Mouse (Mus musculus) T-cell, adult 2 months (primary cell): ENCODE measurements at regions not wholly inside any gene's neighbourhood (a gene's known extent, or its start where the extent isn't known, plus 50 kb on each side); places are given as distances from the start of the nearest gene placed in this dataset.

ENCODE experiments used
- DNase-seq: peaks from one replicate; pipeline ENCODE4 v3.0.0; 2022; ENCODE audit warnings: low spot score

- DNase-seq: no peak
Measured at GRCm38 (mm10) chr1:183865111-183865510, 148.0 kb upstream of the Dusp10 start.

GRCm38 (mm10) chr1:183865586-183865985 lies 147.5 kb upstream of the Dusp10 start:
- no peak for DNase-seq

- DNase-seq: no peak
Measured at GRCm38 (mm10) chr1:183868965-183869364, 144.1 kb upstream of the Dusp10 start.

- no peak for DNase-seq
Measured at GRCm38 (mm10) chr1:183895936-183896335, 117.2 kb upstream of the Dusp10 start.

GRCm38 (mm10) chr1:183898091-183898490 lies 115.0 kb upstream of the Dusp10 start:
- DNase-seq: no peak

- no peak for DNase-seq
Measured at GRCm38 (mm10) chr1:183904564-183904963, 108.5 kb upstream of the Dusp10 start.

GRCm38 (mm10) chr1:183905345-183906142 lies 107.6 kb upstream of the Dusp10 start:
- no peak for DNase-seq

GRCm38 (mm10) chr1:183917656-183918055 lies 95.4 kb upstream of the Dusp10 start:
- no peak for DNase-seq

GRCm38 (mm10) chr1:183921262-183921661 lies 91.8 kb upstream of the Dusp10 start:
- DNase-seq: no peak

- no peak for DNase-seq
Measured at GRCm38 (mm10) chr1:183928539-183928938, 84.6 kb upstream of the Dusp10 start.

GRCm38 (mm10) chr1:183930363-183930982 lies 82.6 kb upstream of the Dusp10 start:
- DNase-seq: no peak

- DNase-seq: no peak
Measured at GRCm38 (mm10) chr1:183931141-183931540, 82.0 kb upstream of the Dusp10 start.

GRCm38 (mm10) chr1:183933845-183934244 lies 79.3 kb upstream of the Dusp10 start:
- no peak for DNase-seq

GRCm38 (mm10) chr1:183937166-183937565 lies 75.9 kb upstream of the Dusp10 start:
- DNase-seq: peak; percentile 16

- no peak for DNase-seq
Measured at GRCm38 (mm10) chr1:183938361-183938760, 74.7 kb upstream of the Dusp10 start.

- no peak for DNase-seq
Measured at GRCm38 (mm10) chr1:183940706-183941105, 72.4 kb upstream of the Dusp10 start.

GRCm38 (mm10) chr1:183946241-183946640 lies 66.9 kb upstream of the Dusp10 start:
- DNase-seq: no peak

GRCm38 (mm10) chr1:183947066-183947465 lies 66.0 kb upstream of the Dusp10 start:
- no peak for DNase-seq

GRCm38 (mm10) chr1:183949205-183949604 lies 63.9 kb upstream of the Dusp10 start:
- DNase-seq: no peak

GRCm38 (mm10) chr1:183954086-183954485 lies 59.0 kb upstream of the Dusp10 start:
- DNase-seq: no peak

- DNase-seq: peak; percentile 46
Measured at GRCm38 (mm10) chr1:183956391-183956790, 56.7 kb upstream of the Dusp10 start.

GRCm38 (mm10) chr1:183961383-183961782 lies 51.7 kb upstream of the Dusp10 start:
- DNase-seq: no peak

- no peak for DNase-seq
Measured at GRCm38 (mm10) chr1:183962486-183962885, 50.6 kb upstream of the Dusp10 start.

GRCm38 (mm10) chr1:183963286-183963685 lies 49.8 kb upstream of the Dusp10 start:
- DNase-seq: no peak
